Mouse (Mus musculus): ENCODE data around the gene Fyb.

Fyb gene

DNA sequence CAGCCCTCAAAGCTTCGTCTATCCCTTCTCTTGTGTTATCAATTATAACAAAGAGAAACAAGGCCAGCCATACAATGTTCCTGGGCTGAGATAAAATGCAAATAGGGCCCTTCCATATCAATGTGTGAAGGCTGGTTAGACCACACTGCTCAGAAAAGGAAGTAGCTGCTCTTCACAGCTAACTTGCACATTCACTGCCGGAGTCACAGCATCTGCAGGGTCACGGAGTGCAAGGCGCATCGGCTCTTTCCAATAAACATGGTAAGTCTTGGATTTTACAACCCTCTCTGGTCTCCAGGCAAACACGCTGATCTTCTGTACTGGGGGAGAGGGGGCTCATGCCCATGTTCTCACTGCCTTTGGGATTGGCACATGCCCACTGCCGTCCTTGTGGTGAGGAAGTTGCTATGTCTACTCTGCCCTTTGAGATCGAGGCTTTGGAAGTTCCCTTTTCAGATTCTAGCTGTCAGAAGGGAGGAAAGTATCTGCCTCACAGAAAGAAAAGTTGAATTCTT lies at the start of gene Fyb:
TSS of gene Fyb (plus strand) at position 201 of the 515 bp plus-strand sequence.
- DNase-seq = no peak

DNA sequence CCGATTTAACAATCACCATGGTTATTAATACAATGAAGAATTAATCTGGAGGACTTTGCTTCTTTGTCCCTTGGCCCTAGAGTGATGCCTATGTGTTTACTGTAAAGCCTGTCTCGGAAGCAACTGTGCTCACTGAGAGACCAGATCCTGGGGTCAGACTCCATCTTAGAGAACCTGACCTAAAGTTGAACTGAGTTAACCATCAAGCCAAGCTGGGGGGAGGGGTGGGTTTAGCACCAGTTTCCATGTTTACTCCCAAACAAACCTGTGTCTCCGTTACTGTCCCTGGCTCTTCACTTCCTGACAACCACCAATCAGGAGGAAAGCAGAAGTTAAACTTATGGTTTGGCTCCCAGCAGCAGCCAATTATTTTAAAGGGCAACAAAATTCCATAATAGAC lies 39.1 kb upstream of the Fyb start:
- DNase-seq = no peak

GRCm38 (mm10) chr15:6492386-6492785 lies 30.3 kb upstream of the Fyb start:
- no peak for DNase-seq

- DNase-seq = no peak
These were observed 24.1 kb upstream of the Fyb start for GRCm38 (mm10) chr15:6498396-6499070.

DNA sequence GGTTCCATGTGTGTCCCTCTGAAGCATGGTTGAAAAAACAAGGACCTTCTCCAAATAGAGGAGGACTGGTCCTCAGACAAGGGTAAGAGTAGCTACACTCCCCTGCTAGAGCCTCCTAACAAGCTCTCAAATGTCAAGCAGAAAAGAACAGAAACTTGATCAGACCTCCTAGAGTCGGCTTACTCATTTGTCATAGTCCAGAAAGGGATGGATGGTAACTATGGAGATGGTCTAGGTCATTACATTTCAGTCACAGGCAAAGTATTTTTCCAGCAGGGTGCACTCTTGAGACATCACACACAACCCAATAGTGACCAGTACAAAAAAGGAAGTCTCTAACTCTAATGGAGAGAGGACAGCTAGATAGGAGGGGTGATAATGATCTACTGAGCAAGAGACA lies 21.9 kb upstream of the Fyb start:
- DNase-seq = no peak

DNA sequence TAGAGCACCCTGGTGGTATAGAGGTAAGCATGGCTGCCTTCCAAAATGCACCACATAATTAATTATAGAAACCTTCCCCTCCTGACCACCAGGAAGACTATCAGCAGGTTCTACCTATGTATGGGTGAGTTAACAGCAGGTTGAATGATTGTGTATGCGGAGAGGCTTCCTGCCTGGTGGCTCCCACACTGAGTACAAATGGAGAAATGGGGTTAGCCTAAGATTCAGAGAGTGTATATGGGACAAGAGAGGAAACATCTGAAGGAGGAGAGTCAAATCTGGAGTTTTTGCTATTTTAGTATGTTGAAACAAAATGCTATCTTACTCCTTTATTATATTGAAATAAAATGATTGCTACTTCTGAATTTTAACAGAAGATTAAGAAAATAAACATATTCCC lies 5.1 kb upstream of the Fyb start:
- no peak for DNase-seq

- no peak for DNase-seq
These were observed 3.0 kb upstream of the Fyb start for GRCm38 (mm10) chr15:6519417-6520255.

DNA sequence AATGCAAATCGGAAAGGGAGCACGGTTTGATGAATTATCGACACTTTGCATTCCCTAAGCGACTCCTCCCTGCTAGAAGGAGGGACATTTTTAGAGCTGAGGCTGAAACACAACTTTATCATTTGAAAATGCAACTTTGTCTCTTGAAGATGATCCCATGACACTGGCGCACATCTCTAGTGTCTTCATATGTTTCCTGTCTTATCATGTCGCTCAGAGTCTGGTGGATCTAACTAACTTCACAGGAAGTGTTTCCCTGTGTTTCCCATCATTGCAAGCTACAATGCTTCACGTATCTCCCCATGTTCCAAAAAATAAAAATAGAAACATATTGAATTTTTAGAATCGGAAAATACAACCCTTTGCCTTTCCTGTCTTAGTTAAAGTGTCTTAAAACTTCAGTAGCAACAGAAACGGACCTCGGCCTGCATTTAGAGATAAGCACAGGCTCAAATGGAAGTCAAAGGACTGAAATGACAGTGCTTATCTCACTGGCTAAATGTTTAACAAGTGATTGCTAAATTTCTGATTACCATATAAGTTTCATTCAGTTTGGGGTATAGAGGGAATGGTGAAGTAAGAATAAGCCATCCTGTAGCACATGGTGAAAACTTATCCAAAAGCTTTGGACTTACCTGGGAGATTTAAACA lies 2.0 kb upstream of the Fyb start:
- DNase-seq = no peak

- DNase-seq = no peak
These were observed 2.1 kb downstream of the Fyb start for GRCm38 (mm10) chr15:6524801-6525200.

DNA sequence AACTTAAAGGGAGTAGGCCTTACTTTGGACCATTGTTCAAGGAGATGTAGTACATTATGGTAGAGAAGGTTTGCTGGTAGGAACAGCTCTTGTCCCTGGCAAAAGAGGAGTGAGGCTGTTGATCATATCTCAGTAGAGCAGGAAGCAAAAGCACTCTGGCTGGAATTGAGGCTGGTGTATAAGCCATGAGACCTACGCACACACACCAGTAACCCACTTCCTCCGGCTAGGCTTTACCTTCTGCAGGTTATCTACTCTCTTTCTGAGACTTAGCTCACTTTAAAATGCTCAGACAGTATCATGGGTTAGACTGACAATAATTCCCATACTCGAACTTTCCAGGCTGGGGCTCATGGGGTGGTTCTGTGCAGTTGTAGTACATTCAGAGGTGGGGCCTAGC lies 2.7 kb downstream of the Fyb start:
- no peak for DNase-seq

DNA sequence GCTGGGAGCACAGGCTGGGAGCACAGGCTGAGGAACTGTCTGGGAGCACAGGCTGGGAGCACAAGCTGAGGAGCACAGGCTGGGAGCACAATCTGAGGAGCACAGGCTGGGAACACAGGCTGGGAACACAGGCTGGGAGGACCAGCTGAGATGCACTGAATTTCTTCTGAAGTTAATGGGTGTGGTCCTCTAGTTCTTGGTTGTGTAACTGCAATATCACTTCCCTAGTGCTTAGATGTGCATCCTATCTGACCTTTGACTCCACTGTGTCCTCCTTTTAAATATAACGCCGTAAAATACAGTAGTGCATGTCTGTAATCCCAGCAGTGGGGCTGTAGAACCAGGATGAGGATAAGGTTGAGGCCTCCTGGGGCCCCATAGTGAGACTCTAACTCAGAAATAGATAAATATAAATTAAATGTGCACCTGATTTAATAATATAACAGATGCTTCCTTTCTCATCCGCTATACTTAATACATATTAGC lies 11.2 kb downstream of the Fyb start:
- DNase-seq = no peak

- DNase-seq = no peak
These were observed 11.9 kb downstream of the Fyb start for GRCm38 (mm10) chr15:6534592-6534991.

DNA sequence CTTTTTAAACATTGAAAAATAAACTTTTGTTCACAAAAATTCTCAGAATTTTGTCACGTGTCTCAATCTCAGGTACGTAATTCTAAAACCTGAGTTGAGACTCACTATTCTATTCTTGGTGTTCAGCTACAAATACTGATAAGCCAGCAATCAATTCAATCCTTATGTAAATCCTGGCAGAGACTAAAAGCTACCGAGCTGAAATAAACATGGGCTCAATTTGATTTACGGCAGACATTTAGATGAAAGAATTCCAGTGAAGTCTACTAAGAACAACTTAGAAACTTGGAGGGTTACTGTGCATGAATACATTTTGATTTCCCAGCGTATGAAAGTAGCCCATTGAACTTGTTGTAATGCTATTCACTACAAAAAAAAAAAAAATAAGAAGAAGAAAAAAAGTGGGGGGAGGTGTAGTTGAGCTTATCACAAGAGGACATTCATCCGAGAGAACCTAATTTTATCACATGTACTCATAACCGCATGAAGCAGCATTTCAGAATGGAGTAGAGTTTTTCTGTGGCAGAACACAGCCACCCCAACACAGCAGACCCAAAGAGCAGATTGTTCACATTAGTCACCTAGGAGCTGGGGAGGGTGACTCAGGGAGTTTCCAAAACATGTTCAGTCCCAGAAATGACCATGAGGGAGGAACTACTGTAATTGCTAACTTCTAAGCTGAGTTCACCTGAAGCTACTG lies 17.1 kb downstream of the Fyb start:
- no peak for DNase-seq

GRCm38 (mm10) chr15:6548911-6549310 lies 26.3 kb downstream of the Fyb start:
- DNase-seq = no peak

DNA sequence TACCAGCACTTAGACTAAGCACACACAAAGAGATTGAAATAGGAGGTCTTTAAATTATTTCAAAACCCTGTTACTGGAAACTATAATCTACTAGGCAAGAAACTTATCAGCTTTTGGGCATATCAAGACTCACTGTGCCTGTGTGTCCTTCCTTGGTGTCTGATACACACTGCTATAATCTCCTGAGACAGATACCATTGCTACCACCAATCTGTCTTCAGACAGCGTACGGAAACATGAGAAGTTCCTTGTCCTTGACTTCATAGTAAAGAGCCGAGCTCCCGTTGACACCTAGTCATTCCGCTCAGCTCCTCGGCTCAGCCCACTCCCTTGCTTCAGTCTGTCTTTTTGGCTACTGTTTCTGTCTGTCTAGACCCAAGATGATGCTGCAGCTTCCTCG lies 29.2 kb downstream of the Fyb start:
- no peak for DNase-seq

- DNase-seq = no peak
These were observed 32.1 kb downstream of the Fyb start for GRCm38 (mm10) chr15:6554742-6555141.

DNA sequence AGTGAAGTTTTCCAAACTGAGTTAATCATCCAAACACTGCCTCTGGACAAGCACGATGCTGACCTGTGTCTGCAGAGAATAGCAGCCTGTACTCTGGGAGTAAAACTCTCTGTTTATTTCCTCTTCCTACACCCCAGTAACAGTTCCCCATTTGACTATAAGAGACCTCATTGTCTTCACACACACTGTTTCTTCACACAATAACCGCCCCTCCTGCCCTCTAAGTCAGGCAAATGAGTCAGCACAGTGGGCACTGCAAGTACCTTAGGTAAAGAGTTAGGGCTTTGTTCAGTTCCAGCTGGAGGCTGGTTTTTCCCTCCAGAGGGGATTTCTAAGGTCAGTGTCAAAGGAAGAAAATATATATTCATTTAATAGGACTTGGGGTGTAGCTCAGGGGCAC lies 32.9 kb downstream of the Fyb start:
- no peak for DNase-seq

DNA sequence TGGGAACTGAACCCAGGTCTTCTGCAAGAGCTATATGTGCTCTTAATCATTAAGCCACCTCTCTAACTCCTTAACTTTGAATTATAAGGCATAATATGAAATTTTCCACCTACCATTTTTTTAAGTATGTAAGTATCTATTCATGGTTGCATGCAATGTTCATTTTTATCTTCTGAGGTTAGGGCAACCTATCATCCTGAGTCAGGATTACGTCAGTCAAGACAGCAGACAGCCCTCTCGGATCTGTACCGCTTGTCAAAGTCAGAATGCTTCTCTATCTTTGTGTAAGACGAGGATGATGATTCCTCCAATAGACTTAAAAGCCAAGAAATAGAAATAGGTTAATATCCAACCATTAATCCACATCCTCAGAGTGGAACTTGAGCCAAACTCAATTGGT lies 33.6 kb downstream of the Fyb start:
- DNase-seq = no peak

- no peak for DNase-seq
These were observed 34.3 kb downstream of the Fyb start for GRCm38 (mm10) chr15:6556911-6557310.

GRCm38 (mm10) chr15:6557552-6557951 lies 34.9 kb downstream of the Fyb start:
- DNase-seq = no peak

DNA sequence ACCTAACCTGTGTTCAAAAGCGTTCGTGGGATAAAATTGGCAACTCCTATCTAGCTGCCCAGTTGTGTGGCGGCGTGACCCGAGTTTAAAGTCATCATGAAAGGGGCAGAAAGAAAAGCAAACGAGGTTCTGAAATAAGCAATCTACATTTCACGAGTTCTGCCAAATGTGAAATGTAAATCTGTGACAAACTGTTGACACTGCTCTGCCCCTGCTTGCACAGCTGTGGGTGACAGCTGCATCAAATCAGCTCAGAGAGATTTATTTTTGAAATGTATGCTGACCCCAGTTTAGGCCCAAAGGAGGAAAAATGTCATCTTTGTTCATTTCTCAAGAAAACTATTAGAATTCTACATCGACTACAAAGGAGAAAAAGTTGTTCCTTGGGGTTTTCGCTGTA lies 36.5 kb downstream of the Fyb start:
- no peak for DNase-seq

- DNase-seq = no peak
These were observed 38.0 kb downstream of the Fyb start for GRCm38 (mm10) chr15:6560696-6561095.

DNA sequence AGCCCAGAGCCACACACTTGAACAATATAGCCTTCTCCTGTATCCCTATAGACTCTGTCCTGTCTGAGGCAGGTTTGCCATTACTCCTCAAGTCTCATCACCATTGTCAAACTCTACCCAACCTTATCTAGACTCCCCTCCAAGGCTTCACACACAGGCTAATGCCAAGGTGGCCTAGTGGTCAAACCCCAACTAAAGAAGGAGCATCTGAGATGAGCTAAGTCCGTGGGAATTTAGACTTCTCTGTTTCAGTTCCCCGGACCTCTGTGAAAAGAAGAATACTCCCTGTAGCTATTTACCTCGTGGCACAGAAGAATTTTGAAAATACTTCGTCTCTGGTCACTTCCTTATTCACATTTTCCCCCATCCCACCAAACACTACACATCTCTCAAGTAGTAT lies 39.5 kb downstream of the Fyb start:
- no peak for DNase-seq
